Mouse (Mus musculus) liver, postnatal 0 days (tissue): Measurements from ENCODE around the gene Slc23a2. TPM values are rescaled to one million over a fixed set of nuclear protein-coding genes. Genes with fewer than 3 reads are reported as not detected.
A peak's percentile ranks its signal among the peaks of the same experiment; 100 is the strongest.

Experiments used
- ATAC-seq: fragments of 200-750 bp; cut with Nextera tagmentation; 2 replicates; pipeline ENCODE4 v1.8.0; 2017; ENCODE audit warnings: mild to moderate bottlenecking, moderate library complexity
- DNase-seq: peaks from one replicate; pipeline ENCODE4 v3.0.0-alpha.2; 2016
- H3K27ac ChIP-seq: fragments of 300-500 bp; sonication (generic); 2 replicates; pipeline ENCODE4 v1.5.1; 2014; ENCODE audit warnings: antibody characterized with exemption, moderate library complexity, mild to moderate bottlenecking, low read depth
- H3K27me3 ChIP-seq: fragments of 300-500 bp; sonication (generic); 2 replicates; pipeline ENCODE4 v1.6.1; 2014; ENCODE audit warnings: low read length, control low read depth, mixed read lengths; ENCODE audit not compliant: insufficient read depth
- H3K36me3 ChIP-seq: fragments of 300-500 bp; sonication (generic); replicated peaks from 2 replicates; pipeline ENCODE4 v1.6.1; 2014; ENCODE audit warnings: mild to moderate bottlenecking, control low read depth, low read length, moderate library complexity, mixed read lengths; ENCODE audit not compliant: insufficient read depth
- H3K4me1 ChIP-seq: fragments of 300-500 bp; sonication (generic); 2 replicates; pipeline ENCODE4 v1.6.1; 2014; ENCODE audit warnings: antibody characterized with exemption, mild to moderate bottlenecking, control low read depth; ENCODE audit not compliant: insufficient read depth
- H3K4me2 ChIP-seq: fragments of 300-500 bp; sonication (generic); 2 replicates; pipeline ENCODE4 v1.6.1; 2014; ENCODE audit warnings: low read depth, mild to moderate bottlenecking, low read length, moderate library complexity, mixed read lengths
- H3K4me3 ChIP-seq: fragments of 300-500 bp; sonication (generic); 2 replicates; pipeline ENCODE4 v1.5.1; 2014; ENCODE audit warnings: low read depth, low read length
- H3K9ac ChIP-seq: fragments of 300-500 bp; sonication (generic); replicated peaks from 2 replicates; pipeline ENCODE4 v1.6.1; 2014; ENCODE audit warnings: mild to moderate bottlenecking, moderate library complexity
- H3K9me3 ChIP-seq: fragments of 300-500 bp; sonication (generic); 2 replicates; pipeline ENCODE4 v1.6.1; 2016; ENCODE audit warnings: mild to moderate bottlenecking, control low read depth, low read length, mixed read lengths
- CTCF ChIP-seq: sonication (generic); IDR thresholded peaks from 2 replicates; pipeline ENCODE4 v1.5.1; 2016; ENCODE audit warnings: antibody characterized with exemption, low read depth
- EP300 ChIP-seq: IDR thresholded peaks from 2 replicates; pipeline ENCODE4 v1.6.1; 2016; ENCODE audit warnings: antibody characterized with exemption, low read depth, mild to moderate bottlenecking
- WGBS: fragments of 180-500 bp; shearing (Covaris S2); extraction: QIAGEN DNeasy Blood & Tissue Kit; methylation state at CpG from one replicate; pipeline ENCODE4 v1.1.7; 2014; ENCODE audit not compliant: insufficient replicate concordance; 5-methylcytosine and 5-hydroxymethylcytosine counted together
- polyA plus RNA-seq: library from polyadenylated mRNA; unstranded; fragments of >200 nt; fragmentation: Nextera tagmentation; extraction: Ambion mirVana; gene quantifications from 2 replicates; pipeline ENCODE4 v1.2.1, GENCODE M21; 2015

Gene Slc23a2
- polyA plus RNA-seq, 1 experiment from 2014 or later: 9.1 TPM

GRCm38 (mm10) chr2:132027366-132027765 lies 117.5 kb downstream of the Slc23a2 start:
- DNase-seq: no peak
- H3K27ac ChIP-seq: peak overlapping the region; percentile 24; the same call in 1 of the 2 replicates

GRCm38 (mm10) chr2:132024028-132024427 lies 120.9 kb downstream of the Slc23a2 start:
- Histone ChIP-seq H3K9me3 (no peaks in the 10 kb centered on the region), H3K4me1 (peaks cover 27% of the 10 kb centered on the region), H3K27ac (no peak overlapping the region), H3K36me3 (no peaks in the 10 kb centered on the region), H3K4me3 (no peak overlapping the region), H3K27me3 (peaks cover 7% of the 10 kb centered on the region; the same call in 1 of the 2 replicates), H3K9ac (no peak overlapping the region), H3K4me2 (no peak overlapping the region)
- TF ChIP-seq EP300 (no peak), CTCF (no peak)
- ATAC-seq: no peak
- DNase-seq: no peak
- WGBS: 57% methylated on average over 4 of the region's 4 CpGs

More at GRCm38 (mm10) chr2:132027366-132027765, 117.5 kb downstream of the Slc23a2 start:
- WGBS: 24% methylated on average over 5 of the region's 5 CpGs
- no peak overlapping the region for H3K9ac ChIP-seq
- H3K4me3 ChIP-seq: no peak overlapping the region
- no peak for ATAC-seq
- peaks cover 19% of the 10 kb centered on the region; the same call in 1 of the 2 replicates for H3K27me3 ChIP-seq
- peaks cover 22% of the 10 kb centered on the region for H3K4me1 ChIP-seq
- no peaks in the 10 kb centered on the region for H3K36me3 ChIP-seq
- H3K9me3 ChIP-seq: no peaks in the 10 kb centered on the region
- TF ChIP-seq EP300: no peak
- TF ChIP-seq CTCF: no peak
- peak overlapping the region; percentile 85; the same call in 1 of the 2 replicates for H3K4me2 ChIP-seq

GRCm38 (mm10) chr2:132022621-132023020 lies 122.3 kb downstream of the Slc23a2 start:
- Histone ChIP-seq H3K4me1 (peaks cover 34% of the 10 kb centered on the region), H3K9me3 (no peaks in the 10 kb centered on the region), H3K36me3 (no peaks in the 10 kb centered on the region), H3K4me2 (peak overlapping the region; percentile 40; the same call in 1 of the 2 replicates), H3K4me3 (no peak overlapping the region), H3K9ac (no peak overlapping the region), H3K27me3 (no peaks in the 10 kb centered on the region), H3K27ac (peak overlapping the region; percentile 73; the same call in 1 of the 2 replicates)
- no peak for TF ChIP-seq CTCF
- ATAC-seq: no peak
- no peak for DNase-seq
- 37% methylated on average over 8 of the region's 8 CpGs for WGBS

GRCm38 (mm10) chr2:132021616-132022015 lies 123.3 kb downstream of the Slc23a2 start:
- DNase-seq (no peak), ATAC-seq (no peak)
- H3K36me3 ChIP-seq: no peaks in the 10 kb centered on the region
- peak overlapping the region; percentile 39; the same call in 1 of the 2 replicates for H3K4me2 ChIP-seq
- no peak overlapping the region for H3K4me3 ChIP-seq
- H3K4me1 ChIP-seq: peaks cover 35% of the 10 kb centered on the region
- WGBS: 62% methylated on average over 4 of the region's 4 CpGs
- no peak overlapping the region for H3K9ac ChIP-seq
- H3K9me3 ChIP-seq: no peaks in the 10 kb centered on the region
- peak overlapping the region; percentile 73 for H3K27ac ChIP-seq
- TF ChIP-seq EP300 (no peak), CTCF (no peak)
- H3K27me3 ChIP-seq: no peaks in the 10 kb centered on the region

GRCm38 (mm10) chr2:132020991-132021541 lies 123.8 kb downstream of the Slc23a2 start:
- DNase-seq: peak; percentile 53
- Histone ChIP-seq H3K27me3 (no peaks in the 10 kb centered on the region), H3K4me2 (peak overlapping the region; percentile 39), H3K4me1 (peaks cover 35% of the 10 kb centered on the region), H3K9me3 (no peaks in the 10 kb centered on the region), H3K27ac (peak overlapping the region; percentile 73), H3K4me3 (peak overlapping the region; percentile 24), H3K36me3 (no peaks in the 10 kb centered on the region), H3K9ac (peak overlapping the region; percentile 22)
- 23% methylated on average over 5 of the region's 5 CpGs for WGBS
- no peak for TF ChIP-seq CTCF
- no peak for TF ChIP-seq EP300
- ATAC-seq: peak; percentile 62

- H3K9ac ChIP-seq: peak overlapping the region; percentile 22
- H3K4me2 ChIP-seq: peak overlapping the region; percentile 39
- peaks cover 35% of the 10 kb centered on the region for H3K4me1 ChIP-seq
- peak overlapping the region; percentile 73 for H3K27ac ChIP-seq
- H3K36me3 ChIP-seq: no peaks in the 10 kb centered on the region
- H3K9me3 ChIP-seq: no peaks in the 10 kb centered on the region
- no peaks in the 10 kb centered on the region for H3K27me3 ChIP-seq
- DNase-seq (no peak), ATAC-seq (no peak)
- H3K4me3 ChIP-seq: peak overlapping the region; percentile 24
- TF ChIP-seq EP300 (no peak), CTCF (no peak)
- 47% methylated on average over 7 of the region's 7 CpGs for WGBS
Measured at GRCm38 (mm10) chr2:132020420-132020819, 124.5 kb downstream of the Slc23a2 start.
